Mouse (Mus musculus): Measurements from ENCODE around the gene Cdc14b.

- TF ChIP-seq GATA1 (IDR thresholded peaks at IDR 0.05; ENCODE audit: borderline replicate concordance, low read length) (no peak), FLI1 (IDR thresholded peaks at IDR 0.05; ENCODE audit: low read length) (no peak)
These were observed 38.0 kb downstream of the Cdc14b start for GRCm38 (mm10) chr13:64237000-64237680.
